Mouse (Mus musculus): ENCODE measurements around the gene Tmcc2. TPM values are rescaled to one million over a fixed set of nuclear protein-coding genes. Genes with fewer than 3 reads are reported as not detected.

Tmcc2 gene
- total RNA-seq, 2 experiments from 2014 or later, result 212 to 244 TPM

GRCm38 (mm10) chr1:132346134-132346851, 44.8 kb downstream of the Tmcc2 start:
- ATAC-seq (replicated peaks; ENCODE audit: low FRiP score, poor library complexity, severe bottlenecking), result no peak

- no peak for ATAC-seq (replicated peaks; ENCODE audit: low FRiP score, poor library complexity, severe bottlenecking)
These were observed 45.6 kb downstream of the Tmcc2 start for GRCm38 (mm10) chr1:132345514-132345913.

GRCm38 (mm10) chr1:132343656-132344055, 47.4 kb downstream of the Tmcc2 start:
- ATAC-seq (replicated peaks; ENCODE audit: low FRiP score, poor library complexity, severe bottlenecking), result no peak

- ATAC-seq (replicated peaks; ENCODE audit: low FRiP score, poor library complexity, severe bottlenecking), result no peak
These were observed 47.9 kb downstream of the Tmcc2 start for GRCm38 (mm10) chr1:132343191-132343590.

- ATAC-seq (replicated peaks; ENCODE audit: low FRiP score, poor library complexity, severe bottlenecking), result no peak
These were observed 48.6 kb downstream of the Tmcc2 start for GRCm38 (mm10) chr1:132342518-132342917.

- no peak for ATAC-seq (replicated peaks; ENCODE audit: low FRiP score, poor library complexity, severe bottlenecking)
These were observed 49.2 kb downstream of the Tmcc2 start for GRCm38 (mm10) chr1:132341731-132342501.

GRCm38 (mm10) chr1:132338027-132338660, 52.9 kb downstream of the Tmcc2 start:
- ATAC-seq (replicated peaks; ENCODE audit: low FRiP score, poor library complexity, severe bottlenecking), result no peak

- no peak for ATAC-seq (replicated peaks; ENCODE audit: low FRiP score, poor library complexity, severe bottlenecking)
These were observed 54.2 kb downstream of the Tmcc2 start for GRCm38 (mm10) chr1:132336921-132337320.

GRCm38 (mm10) chr1:132335378-132335965, 55.6 kb downstream of the Tmcc2 start:
- no peak for ATAC-seq (replicated peaks; ENCODE audit: low FRiP score, poor library complexity, severe bottlenecking)

- peak; percentile 93 for ATAC-seq (replicated peaks; ENCODE audit: low FRiP score, poor library complexity, severe bottlenecking)
These were observed 56.8 kb downstream of the Tmcc2 start for GRCm38 (mm10) chr1:132334178-132334801.

- no peak for ATAC-seq (replicated peaks; ENCODE audit: low FRiP score, poor library complexity, severe bottlenecking)
These were observed 57.4 kb downstream of the Tmcc2 start for GRCm38 (mm10) chr1:132333675-132334141.

GRCm38 (mm10) chr1:132333201-132333600, 57.9 kb downstream of the Tmcc2 start:
- no peak for ATAC-seq (replicated peaks; ENCODE audit: low FRiP score, poor library complexity, severe bottlenecking)

- ATAC-seq (replicated peaks; ENCODE audit: low FRiP score, poor library complexity, severe bottlenecking), result no peak
These were observed 59.8 kb downstream of the Tmcc2 start for GRCm38 (mm10) chr1:132331283-132331682.

GRCm38 (mm10) chr1:132330397-132330796, 60.7 kb downstream of the Tmcc2 start:
- no peak for ATAC-seq (replicated peaks; ENCODE audit: low FRiP score, poor library complexity, severe bottlenecking)

- ATAC-seq (replicated peaks; ENCODE audit: low FRiP score, poor library complexity, severe bottlenecking), result no peak
These were observed 61.4 kb downstream of the Tmcc2 start for GRCm38 (mm10) chr1:132329656-132330055.

GRCm38 (mm10) chr1:132328565-132328964, 62.5 kb downstream of the Tmcc2 start:
- ATAC-seq (replicated peaks; ENCODE audit: low FRiP score, poor library complexity, severe bottlenecking), result no peak

GRCm38 (mm10) chr1:132327477-132327876, 63.6 kb downstream of the Tmcc2 start:
- no peak for ATAC-seq (replicated peaks; ENCODE audit: low FRiP score, poor library complexity, severe bottlenecking)

- ATAC-seq (replicated peaks; ENCODE audit: low FRiP score, poor library complexity, severe bottlenecking), result no peak
These were observed 64.3 kb downstream of the Tmcc2 start for GRCm38 (mm10) chr1:132326777-132327176.

GRCm38 (mm10) chr1:132322711-132323542, 68.2 kb downstream of the Tmcc2 start:
- ATAC-seq (replicated peaks; ENCODE audit: low FRiP score, poor library complexity, severe bottlenecking), result no peak
